Mouse (Mus musculus): ENCODE measurements around the gene Depdc5. TPM values are rescaled to one million over a fixed set of nuclear protein-coding genes. Genes with fewer than 3 reads are reported as not detected.
"Not testable (repeated sequence)": the region's sequence is repeated elsewhere in the genome, so short reads cannot be mapped to it uniquely, and the experiment has no call there.

Gene Depdc5
- polyA plus RNA-seq, 1 experiment from 2014 or later: 28.7 TPM

DNA sequence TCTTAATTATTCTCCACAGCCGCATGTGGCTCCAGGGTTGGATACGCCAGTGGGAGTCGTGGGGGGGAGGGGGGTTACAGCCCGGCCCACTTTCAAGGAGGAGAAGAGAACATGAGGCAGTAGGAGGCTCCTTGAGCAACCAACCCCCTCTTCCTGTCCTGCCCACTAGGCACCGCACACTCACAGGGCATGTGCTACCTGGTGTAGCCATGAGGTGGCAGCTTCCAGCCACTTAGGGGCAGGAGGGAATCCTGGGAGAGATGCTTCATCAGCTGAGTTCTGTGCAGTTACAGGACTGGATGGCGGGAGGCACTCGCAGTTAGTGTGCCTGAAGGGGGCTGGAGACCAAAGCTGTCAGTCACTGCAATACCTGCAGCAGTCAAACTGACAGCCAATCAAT is 170.6 kb downstream of the Depdc5 start:
- Histone ChIP-seq H3K4me3 (ENCODE audit: low read depth, low read length) (no peak overlapping the region), H3K27ac (ENCODE audit: low read depth, low read length) (no peak overlapping the region), H3K27me3 (ENCODE audit: control insufficient read depth, insufficient read depth, low read length) (no peaks in the 10 kb centered on the region), H3K9me3 (ENCODE audit: control insufficient read depth, low read length) (no peaks in the 10 kb centered on the region), H3K4me1 (replicated peaks; ENCODE audit: control insufficient read depth, insufficient read depth, low read length) (peaks cover 3% of the 10 kb centered on the region; the same call in 1 of the 2 replicates), H3K36me3 (ENCODE audit: control insufficient read depth, insufficient read depth, low read length) (no peaks in the 10 kb centered on the region), H3K9ac (ENCODE audit: low read depth, low read length) (no peak overlapping the region), H3K4me2 (replicated peaks; ENCODE audit: low read depth, low read length) (no peak overlapping the region)
- no peak for DNase-seq (ENCODE audit: low spot score)
- ATAC-seq (ENCODE audit: low FRiP score): no peak
- 21% methylated on average over 7 of the region's 7 CpGs for WGBS

DNA sequence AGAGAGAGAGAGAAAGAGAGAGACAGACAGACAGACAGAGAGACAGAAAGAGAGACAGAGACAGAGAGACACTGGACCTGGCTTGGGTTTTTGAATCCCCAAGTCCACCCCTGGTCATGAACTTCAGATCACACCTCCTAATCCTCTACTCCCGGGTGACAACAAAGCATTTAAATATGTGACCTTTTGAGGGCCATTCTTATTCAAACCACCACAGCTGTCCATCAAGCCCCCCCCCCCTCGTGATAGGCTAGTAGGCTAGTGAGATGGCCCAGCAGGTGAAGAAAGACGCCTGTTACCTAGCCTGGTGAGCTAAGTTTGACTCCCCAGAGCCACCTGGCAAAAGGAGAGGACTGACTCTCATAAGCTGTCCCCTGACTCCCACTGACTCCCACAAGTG is 171.4 kb downstream of the Depdc5 start:
- no peak for ATAC-seq (ENCODE audit: low FRiP score)
- DNase-seq (ENCODE audit: low spot score): no peak
- Histone ChIP-seq H3K9ac (ENCODE audit: low read depth, low read length) (no peak overlapping the region), H3K4me2 (replicated peaks; ENCODE audit: low read depth, low read length) (no peak overlapping the region), H3K36me3 (ENCODE audit: control insufficient read depth, insufficient read depth, low read length) (no peaks in the 10 kb centered on the region), H3K9me3 (ENCODE audit: control insufficient read depth, low read length) (no peaks in the 10 kb centered on the region), H3K4me1 (replicated peaks; ENCODE audit: control insufficient read depth, insufficient read depth, low read length) (peaks cover 3% of the 10 kb centered on the region; the same call in 1 of the 2 replicates), H3K4me3 (ENCODE audit: low read depth, low read length) (no peak overlapping the region), H3K27ac (ENCODE audit: low read depth, low read length) (no peak overlapping the region), H3K27me3 (ENCODE audit: control insufficient read depth, insufficient read depth, low read length) (no peaks in the 10 kb centered on the region)
- 46% methylated on average over 3 of the region's 3 CpGs for WGBS

DNA sequence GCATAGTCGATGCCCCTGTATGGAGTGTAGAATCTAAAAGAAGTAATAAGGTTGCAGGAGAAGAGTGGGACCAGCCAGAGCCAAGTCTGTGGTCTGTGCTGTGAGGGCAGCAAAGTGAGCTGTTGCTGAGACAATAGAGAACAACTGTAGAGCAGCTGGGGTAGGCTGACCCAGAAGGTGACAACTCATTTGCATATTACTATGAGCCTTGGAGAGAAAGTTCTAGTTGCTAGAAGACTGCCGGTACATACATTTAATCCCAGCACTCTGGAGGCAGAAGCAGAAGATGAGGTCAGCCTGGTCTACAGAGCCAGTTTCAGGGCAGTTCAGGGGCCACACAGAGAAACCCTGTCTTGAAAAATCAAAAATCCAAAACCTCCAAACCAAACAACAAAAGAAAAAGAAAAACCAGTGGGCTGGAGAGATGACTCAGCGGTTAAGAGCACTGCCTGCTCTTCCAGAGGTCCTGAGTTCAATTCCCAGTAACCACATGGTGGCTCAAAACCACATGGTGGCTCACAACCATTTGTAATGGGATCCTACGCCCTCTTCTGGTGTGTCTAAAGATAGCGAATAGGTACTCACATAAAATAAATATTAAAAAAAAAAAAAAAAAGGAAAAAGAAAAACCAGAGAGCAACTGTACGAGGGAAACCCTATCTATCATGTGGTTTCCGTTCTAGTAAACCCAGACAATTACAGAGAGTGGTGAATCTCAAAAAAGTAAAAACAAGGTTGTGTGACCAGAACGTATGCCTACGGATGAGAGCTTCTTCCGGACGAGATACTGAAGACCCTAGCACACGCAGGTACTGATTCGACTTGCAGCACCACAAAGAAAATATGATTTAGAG is 175.4 kb downstream of the Depdc5 start:
- Histone ChIP-seq H3K4me2 (replicated peaks; ENCODE audit: low read depth, low read length) (no peak overlapping the region), H3K27ac (ENCODE audit: low read depth, low read length) (no peak overlapping the region), H3K4me1 (replicated peaks; ENCODE audit: control insufficient read depth, insufficient read depth, low read length) (no peaks in the 10 kb centered on the region), H3K4me3 (ENCODE audit: low read depth, low read length) (no peak overlapping the region), H3K36me3 (ENCODE audit: control insufficient read depth, insufficient read depth, low read length) (no peaks in the 10 kb centered on the region), H3K9me3 (ENCODE audit: control insufficient read depth, low read length) (no peaks in the 10 kb centered on the region), H3K9ac (ENCODE audit: low read depth, low read length) (no peak overlapping the region), H3K27me3 (ENCODE audit: control insufficient read depth, insufficient read depth, low read length) (no peaks in the 10 kb centered on the region)
- DNase-seq (ENCODE audit: low spot score) (no peak), ATAC-seq (ENCODE audit: low FRiP score) (no peak)
- 46% methylated on average over 13 of the region's 13 CpGs for WGBS

DNA sequence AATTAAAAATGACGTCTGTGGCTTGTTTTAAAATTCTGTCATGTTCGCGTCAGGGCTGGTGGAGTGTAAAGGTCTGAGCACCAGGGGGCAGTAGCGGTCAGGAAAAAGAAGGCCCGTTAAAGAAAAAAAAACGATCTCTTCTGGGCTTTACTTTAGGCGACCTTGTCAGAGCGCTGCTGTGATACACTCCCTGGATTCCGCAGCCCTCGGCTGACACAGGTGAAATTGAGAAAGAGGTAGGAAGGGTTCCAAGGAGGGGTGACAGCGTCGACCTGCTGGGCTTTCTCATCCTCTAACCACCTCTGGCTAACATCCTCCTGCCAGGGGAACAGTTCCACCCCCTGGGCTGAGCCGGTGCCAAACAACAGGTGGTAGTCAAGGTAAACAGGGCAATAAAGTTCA is 176.0 kb downstream of the Depdc5 start:
- ATAC-seq (ENCODE audit: low FRiP score) (no peak), DNase-seq (ENCODE audit: low spot score) (peak; percentile 88)
- no peaks in the 10 kb centered on the region for H3K4me1 ChIP-seq (replicated peaks; ENCODE audit: control insufficient read depth, insufficient read depth, low read length)
- H3K9ac ChIP-seq (ENCODE audit: low read depth, low read length): no peak overlapping the region
- no peaks in the 10 kb centered on the region for H3K9me3 ChIP-seq (ENCODE audit: control insufficient read depth, low read length)
- peak overlapping the region; percentile 14; the same call in 1 of the 2 replicates for H3K4me2 ChIP-seq (replicated peaks; ENCODE audit: low read depth, low read length)
- no peaks in the 10 kb centered on the region for H3K27me3 ChIP-seq (ENCODE audit: control insufficient read depth, insufficient read depth, low read length)
- H3K4me3 ChIP-seq (ENCODE audit: low read depth, low read length): no peak overlapping the region
- WGBS: 7% methylated on average over 13 of the region's 13 CpGs
- no peak overlapping the region for H3K27ac ChIP-seq (ENCODE audit: low read depth, low read length)
- no peaks in the 10 kb centered on the region for H3K36me3 ChIP-seq (ENCODE audit: control insufficient read depth, insufficient read depth, low read length)

DNA sequence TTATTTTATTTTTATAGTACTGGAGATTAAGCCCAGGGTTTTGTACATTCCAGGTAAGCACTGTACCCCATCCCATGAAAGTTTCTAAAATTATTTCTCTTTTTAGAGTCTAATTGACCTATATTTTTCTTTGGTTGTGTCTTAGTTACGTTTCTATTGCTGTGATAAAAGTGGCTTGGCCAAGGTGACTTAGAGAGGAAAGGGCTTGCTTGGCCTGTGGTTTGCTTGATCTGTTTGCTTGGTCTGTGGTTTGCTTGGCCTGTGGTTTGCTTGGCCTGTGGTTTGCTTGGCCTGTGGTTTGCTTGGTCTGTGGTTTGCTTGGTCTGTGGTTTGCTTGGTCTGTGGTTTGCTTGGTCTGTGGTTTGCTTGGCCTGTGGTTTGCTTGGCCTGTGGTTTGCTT is 177.2 kb downstream of the Depdc5 start:
- not testable (repeated sequence) for ATAC-seq (ENCODE audit: low FRiP score); H3K4me3 ChIP-seq (ENCODE audit: low read depth, low read length); H3K27me3 ChIP-seq (ENCODE audit: control insufficient read depth, insufficient read depth, low read length); H3K9ac ChIP-seq (ENCODE audit: low read depth, low read length); DNase-seq (ENCODE audit: low spot score); H3K4me1 ChIP-seq (replicated peaks; ENCODE audit: control insufficient read depth, insufficient read depth, low read length); H3K27ac ChIP-seq (ENCODE audit: low read depth, low read length); H3K36me3 ChIP-seq (ENCODE audit: control insufficient read depth, insufficient read depth, low read length); H3K9me3 ChIP-seq (ENCODE audit: control insufficient read depth, low read length); H3K4me2 ChIP-seq (replicated peaks; ENCODE audit: low read depth, low read length)
- WGBS: 91% methylated on average over 1 of the region's 1 CpGs

DNA sequence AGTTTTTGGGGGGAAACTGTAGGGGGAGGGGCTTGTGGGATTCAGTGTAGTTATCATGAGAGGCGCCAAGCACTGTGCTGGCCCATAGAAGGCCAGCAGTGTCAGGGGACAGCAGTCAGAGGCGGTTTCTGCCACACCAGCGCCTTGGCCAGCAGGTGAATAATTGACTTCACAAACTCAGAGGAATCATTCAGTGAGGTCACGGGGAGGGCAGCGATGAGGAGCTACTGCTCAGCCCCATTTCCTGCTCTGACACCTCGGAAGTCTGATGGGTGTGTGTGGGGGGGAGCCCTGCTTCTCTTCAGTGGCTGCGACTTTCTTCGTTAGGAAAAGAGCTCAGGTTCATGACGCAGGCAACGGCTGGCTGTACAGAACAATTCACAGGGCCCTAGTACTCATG is 179.9 kb downstream of the Depdc5 start:
- no peaks in the 10 kb centered on the region for H3K36me3 ChIP-seq (ENCODE audit: control insufficient read depth, insufficient read depth, low read length)
- no peak overlapping the region for H3K4me3 ChIP-seq (ENCODE audit: low read depth, low read length)
- no peak for ATAC-seq (ENCODE audit: low FRiP score)
- no peaks in the 10 kb centered on the region for H3K9me3 ChIP-seq (ENCODE audit: control insufficient read depth, low read length)
- DNase-seq (ENCODE audit: low spot score): no peak
- no peaks in the 10 kb centered on the region for H3K27me3 ChIP-seq (ENCODE audit: control insufficient read depth, insufficient read depth, low read length)
- WGBS: 67% methylated on average over 10 of the region's 10 CpGs
- H3K4me1 ChIP-seq (replicated peaks; ENCODE audit: control insufficient read depth, insufficient read depth, low read length): no peaks in the 10 kb centered on the region
- H3K27ac ChIP-seq (ENCODE audit: low read depth, low read length): no peak overlapping the region
- H3K9ac ChIP-seq (ENCODE audit: low read depth, low read length): no peak overlapping the region
- H3K4me2 ChIP-seq (replicated peaks; ENCODE audit: low read depth, low read length): no peak overlapping the region

Other genes starting within 250 kb of the Depdc5 start
- gene Pisd, start 78.1 kb upstream of the Depdc5 start, polyA plus RNA-seq (2014; fragmentation: Nextera tagmentation; extraction: Ambion mirVana): 67.2 and 75.3 TPM in 2 replicates
- gene Gm20671, start 36.6 kb upstream of the Depdc5 start, polyA plus RNA-seq (2014; fragmentation: Nextera tagmentation; extraction: Ambion mirVana): not detected in 2 replicates
- gene Prr14l, start 9.4 kb upstream of the Depdc5 start, polyA plus RNA-seq (2014; fragmentation: Nextera tagmentation; extraction: Ambion mirVana): 14.7 and 20.0 TPM in 2 replicates
- 473 and 505 TPM in 2 replicates for gene Ywhah, start 155.1 kb downstream of the Depdc5 start, polyA plus RNA-seq (2014; fragmentation: Nextera tagmentation; extraction: Ambion mirVana)
- gene Slc5a1, start 240.5 kb downstream of the Depdc5 start, polyA plus RNA-seq (2014; fragmentation: Nextera tagmentation; extraction: Ambion mirVana): not detected in 2 replicates

All from hindbrain, embryonic 11.5 days (tissue).